Mouse (Mus musculus) cerebellum, adult 2 months (tissue): ENCODE data around the gene Kiss1r.

Source experiments
- CTCF ChIP-seq: fragments of 200-500 bp; IDR thresholded peaks from 2 replicates; pipeline ENCODE4 v1.5.1; 2011; ENCODE audit warnings: low read depth, mild to moderate bottlenecking, control low read depth, low read length, moderate library complexity, borderline replicate concordance; ENCODE audit not compliant: insufficient read depth
- POLR2A ChIP-seq: fragments of 200-500 bp; IDR thresholded peaks from 2 replicates; pipeline ENCODE4 v1.6.1; 2011; ENCODE audit warnings: low read length, control low read depth, borderline replicate concordance; ENCODE audit not compliant: insufficient read depth

- TF ChIP-seq CTCF: no peak
- TF ChIP-seq POLR2A: no peak
Observed at GRCm38 (mm10) chr10:79889386-79889785, 27.4 kb upstream of the Kiss1r start.
